Mouse (Mus musculus) cerebellum, postnatal 10 days (tissue): Measurements from ENCODE around the gene Tcf7l1.
"Not testable (repeated sequence)": the region's sequence is repeated elsewhere in the genome, so short reads cannot be mapped to it uniquely, and the experiment has no call there.

ENCODE experiments used
- DNase-seq, 2 experiments: peaks; one replicate each; pipeline ENCODE4 v3.0.0; 2021; ENCODE audit warnings: mixed read lengths in 2 of 2

Tcf7l1 gene

GRCm38 (mm10) chr6:72788892-72789699 lies at the start of gene Tcf7l1:
Gene Tcf7l1, minus strand, starts transcription at chr6:72789254.
- peak; percentile 96 to 97 for DNase-seq

DNA sequence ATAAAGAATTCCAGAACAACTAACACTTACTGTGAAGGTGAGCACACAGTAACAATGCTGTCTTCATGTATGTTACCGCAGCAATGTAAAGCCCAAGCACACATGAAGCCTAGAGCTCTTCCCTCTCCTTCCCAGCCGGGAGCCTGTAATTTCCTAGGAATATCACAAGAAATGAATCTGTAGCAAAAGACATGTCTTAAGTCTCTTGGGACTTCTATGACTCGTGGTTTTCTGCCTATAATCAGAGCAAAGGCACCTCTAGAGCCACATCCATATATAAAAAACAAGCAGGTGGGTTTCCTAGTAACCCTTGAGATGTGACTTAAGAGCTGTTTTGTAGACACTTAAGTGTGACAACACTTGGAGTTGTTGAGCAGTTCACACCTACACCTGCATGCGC lies 48.7 kb upstream of the Tcf7l1 start:
- no peak for DNase-seq

- no peak for DNase-seq
These were observed 45.5 kb upstream of the Tcf7l1 start for GRCm38 (mm10) chr6:72834518-72834917.

DNA sequence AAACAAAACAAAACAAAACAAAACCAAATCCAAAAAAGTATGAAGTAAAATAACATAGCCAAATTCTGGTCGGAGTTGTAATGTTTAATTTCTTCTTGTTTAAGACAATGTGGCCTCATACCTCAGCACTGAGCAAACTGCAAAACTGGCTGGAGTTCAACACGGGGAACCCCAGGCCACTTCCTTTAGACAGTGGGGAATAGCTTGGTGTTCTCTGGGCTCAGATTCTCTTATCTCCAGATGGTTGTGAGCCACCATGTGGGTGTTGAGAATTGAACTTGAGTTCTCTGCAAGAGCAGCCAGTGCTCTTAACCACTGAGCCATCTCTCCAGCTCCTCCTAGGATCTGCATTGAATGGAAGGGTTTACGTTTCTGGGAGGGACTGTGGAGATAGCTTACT lies 42.8 kb upstream of the Tcf7l1 start:
- no peak for DNase-seq

- DNase-seq = peak; percentile 86 to 91
These were observed 42.2 kb upstream of the Tcf7l1 start for GRCm38 (mm10) chr6:72831276-72831675.

DNA sequence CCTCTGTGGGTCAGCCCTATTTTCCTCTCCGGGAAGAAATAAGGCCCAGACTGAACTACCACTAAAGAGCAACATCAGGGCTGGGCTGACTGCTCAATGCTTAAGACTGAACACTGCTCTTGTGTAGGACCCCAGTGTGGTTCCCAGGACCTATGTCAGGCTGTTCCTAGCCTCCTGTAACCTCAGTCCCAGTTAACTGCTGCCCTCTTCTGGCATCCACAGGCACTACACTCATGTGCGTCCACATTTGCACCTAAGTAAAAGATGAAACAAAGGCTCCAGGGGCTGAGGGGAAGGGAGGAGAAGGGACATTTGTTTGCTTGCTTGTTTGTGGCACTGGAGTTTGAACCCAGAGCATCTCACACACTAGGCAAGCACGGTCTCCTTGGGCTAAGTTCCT lies 39.8 kb upstream of the Tcf7l1 start:
- peak; percentile 25 to 34 for DNase-seq

DNA sequence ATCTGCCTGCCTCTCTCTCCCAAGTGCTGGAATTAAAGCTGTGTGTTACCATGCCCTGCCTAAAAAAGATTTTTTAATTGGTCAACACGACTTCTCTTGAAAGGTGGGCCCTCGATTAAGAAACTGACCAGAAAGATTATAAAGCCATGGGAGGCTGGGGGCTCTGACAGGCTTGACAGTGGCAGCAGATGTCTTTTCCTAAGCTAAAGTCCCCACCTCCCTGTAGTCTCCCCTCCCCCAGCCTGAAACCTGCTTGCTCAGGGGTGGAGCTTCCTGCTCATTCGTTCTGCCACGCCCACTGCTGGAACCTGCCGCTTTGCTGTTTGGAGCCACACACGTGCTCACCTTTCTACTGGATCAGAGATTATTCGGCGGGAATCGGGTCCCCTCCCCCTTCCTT lies 39.0 kb upstream of the Tcf7l1 start:
- not testable (repeated sequence) for DNase-seq

DNA sequence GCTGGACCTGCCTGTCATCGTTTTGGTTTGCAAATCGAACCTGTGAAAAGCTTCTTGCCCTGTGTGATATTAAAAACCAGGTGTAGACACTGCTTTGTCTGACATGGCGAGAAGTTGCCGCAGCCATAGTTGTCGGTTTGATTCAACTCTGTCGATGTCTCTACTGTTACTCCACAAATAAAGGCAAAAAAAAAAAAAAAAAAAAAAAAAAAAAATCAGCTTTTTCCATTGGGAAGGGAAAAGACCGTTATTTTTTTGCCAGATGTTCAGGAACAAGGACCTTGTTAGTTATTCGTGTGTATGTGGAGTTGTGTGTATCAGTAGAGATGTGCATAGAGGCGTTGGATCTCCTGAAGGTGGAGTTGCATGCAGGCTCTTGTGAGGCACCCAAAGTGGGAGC lies 36.7 kb upstream of the Tcf7l1 start:
- no peak for DNase-seq

DNA sequence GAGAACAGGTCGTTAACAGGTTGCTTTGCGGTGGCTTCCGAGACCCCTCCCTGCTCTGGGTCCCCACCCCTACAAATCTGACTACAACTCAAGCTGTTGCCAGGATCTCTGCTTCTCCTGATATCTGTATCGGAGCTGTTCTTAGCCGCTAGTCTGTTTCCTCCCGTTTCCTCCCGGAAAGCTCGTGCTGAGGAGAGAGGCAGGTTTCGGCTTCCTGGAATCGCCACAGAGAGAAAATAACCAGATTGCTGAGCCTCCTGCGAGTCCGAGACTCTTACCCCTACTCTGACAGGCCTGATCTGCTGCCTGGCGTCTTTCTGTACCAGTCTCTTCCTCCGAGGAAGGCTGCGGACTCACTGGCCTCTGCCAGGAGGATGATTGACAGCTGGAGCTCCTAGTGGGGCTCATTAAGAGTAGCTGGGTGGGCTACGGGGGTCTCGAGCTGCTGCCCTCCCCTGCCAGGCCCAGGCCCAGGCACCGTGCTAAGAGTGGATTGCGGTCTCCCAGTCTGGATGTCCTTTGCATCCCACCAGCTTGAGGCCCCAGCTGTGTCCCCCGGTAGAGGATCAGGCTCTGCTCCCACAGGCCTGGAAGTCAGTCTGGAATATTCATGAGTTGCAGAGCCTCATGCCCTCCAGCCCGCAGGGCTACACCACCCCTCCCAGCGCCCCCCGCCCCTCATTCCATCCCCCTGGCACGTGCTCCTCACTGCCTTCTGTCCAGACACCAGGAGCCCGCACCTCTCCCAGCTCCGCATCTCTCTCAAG lies 36.1 kb upstream of the Tcf7l1 start:
- DNase-seq = peak; percentile 48 to 54

- DNase-seq = no peak
These were observed 24.4 kb upstream of the Tcf7l1 start for GRCm38 (mm10) chr6:72813456-72813855.

DNA sequence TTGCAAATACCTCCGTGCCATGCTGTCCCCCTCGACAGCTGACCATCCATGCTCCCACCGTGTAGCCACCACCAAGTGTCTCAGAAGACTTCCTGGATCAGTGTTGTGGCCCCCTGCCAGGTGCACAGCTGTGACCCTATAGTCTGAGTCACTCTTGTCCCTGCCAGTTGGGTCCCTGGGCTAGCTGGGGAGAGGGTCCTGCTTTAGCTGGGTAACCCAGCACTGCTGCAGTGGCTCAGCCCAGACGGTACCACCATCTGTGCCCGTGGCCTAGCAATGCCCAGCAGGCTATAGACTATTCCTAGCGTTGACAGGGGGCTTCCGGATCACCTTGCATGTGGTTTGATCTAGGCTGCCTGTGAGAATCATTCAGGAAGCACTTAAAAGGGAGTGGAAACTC lies 21.2 kb upstream of the Tcf7l1 start:
- DNase-seq = peak; percentile 49 to 65

GRCm38 (mm10) chr6:72809522-72810149 lies 20.6 kb upstream of the Tcf7l1 start:
- no peak for DNase-seq

DNA sequence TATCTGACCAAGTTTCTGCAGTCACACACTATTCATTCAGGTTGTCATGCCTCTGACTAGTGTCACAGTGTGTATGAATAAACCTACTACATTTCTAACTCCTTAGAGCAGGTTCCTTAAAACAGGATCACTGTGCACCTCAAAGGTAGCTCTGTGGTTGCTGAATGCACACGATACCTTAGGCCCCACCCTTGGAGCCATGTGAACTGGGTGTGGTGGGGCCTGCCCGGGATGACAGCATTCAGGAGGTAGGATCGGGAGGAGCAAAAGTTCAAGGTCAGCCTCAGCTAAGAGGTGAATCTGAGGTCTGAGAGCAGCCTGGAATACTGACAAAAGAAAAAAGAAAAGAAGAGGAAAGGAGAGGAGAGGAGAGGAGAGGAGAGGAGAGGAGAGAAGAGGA lies 19.3 kb upstream of the Tcf7l1 start:
- DNase-seq = no peak

- no peak for DNase-seq
These were observed 14.6 kb upstream of the Tcf7l1 start for GRCm38 (mm10) chr6:72803669-72804068.

GRCm38 (mm10) chr6:72802119-72802518 lies 13.1 kb upstream of the Tcf7l1 start:
- no peak for DNase-seq

GRCm38 (mm10) chr6:72800641-72801040 lies 11.6 kb upstream of the Tcf7l1 start:
- DNase-seq = no peak

GRCm38 (mm10) chr6:72797763-72798162 lies 8.7 kb upstream of the Tcf7l1 start:
- no peak for DNase-seq

DNA sequence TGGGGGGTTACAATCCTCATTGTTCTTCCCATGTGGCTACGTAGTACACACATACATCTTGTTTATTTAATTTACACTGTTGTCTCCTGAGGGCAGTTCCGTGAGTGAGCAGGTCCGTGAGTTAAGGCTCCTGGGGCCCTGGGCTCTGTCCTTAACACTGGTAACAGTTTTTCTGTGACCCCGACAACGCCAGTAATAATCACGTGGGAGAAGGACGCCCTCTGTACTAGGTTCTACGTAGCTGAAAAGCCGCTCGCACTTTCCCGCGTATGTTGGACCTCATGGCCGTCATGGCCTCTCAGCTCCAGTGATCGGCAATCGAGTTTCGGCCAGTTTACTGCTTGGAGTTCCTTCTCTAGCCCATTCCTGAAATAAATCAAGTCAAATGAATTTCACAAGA lies 6.4 kb upstream of the Tcf7l1 start:
- DNase-seq = no peak

DNA sequence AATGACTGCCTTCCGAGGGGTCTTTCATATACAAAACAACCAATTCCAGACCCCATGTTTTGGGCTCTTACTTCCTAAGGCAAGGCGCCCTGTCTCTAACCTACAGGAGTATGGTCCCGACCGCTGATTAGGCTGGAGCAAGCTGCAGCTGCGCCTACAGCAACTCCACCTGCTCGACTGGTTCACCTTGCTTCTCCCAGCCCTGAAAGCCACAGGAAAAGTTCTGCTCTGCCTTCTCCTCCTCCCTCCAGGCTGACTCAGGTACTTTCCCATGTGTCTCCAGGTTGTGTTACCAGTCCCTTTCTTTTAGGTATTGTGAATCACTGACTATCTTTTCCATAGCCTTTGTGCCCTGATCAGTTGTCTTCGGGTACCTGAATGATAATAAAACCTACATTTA lies 5.8 kb upstream of the Tcf7l1 start:
- no peak for DNase-seq

- DNase-seq = peak in 1 of 2 experiments; percentile 16
These were observed 3.6 kb upstream of the Tcf7l1 start for GRCm38 (mm10) chr6:72792641-72793040.

- peak; percentile 60 to 65 for DNase-seq
These were observed 834 bp downstream of the Tcf7l1 start for GRCm38 (mm10) chr6:72787948-72788891.

- DNase-seq = peak in 1 of 2 experiments; percentile 13
These were observed 1.6 kb downstream of the Tcf7l1 start for GRCm38 (mm10) chr6:72787322-72787947.
